Mouse (Mus musculus) bone marrow, adult 2 months (tissue): ENCODE results near the gene C1ql4.

Experiments
- CTCF ChIP-seq: fragments of 200-500 bp; IDR thresholded peaks from 2 replicates; pipeline ENCODE4 v1.5.1; 2011; ENCODE audit warnings: low read length, control low read depth; ENCODE audit not compliant: control insufficient read depth, insufficient read depth
- POLR2A ChIP-seq: fragments of 200-500 bp; IDR thresholded peaks from 2 replicates; pipeline ENCODE4 v1.6.1; 2011; ENCODE audit warnings: low read depth, mild to moderate bottlenecking, control low read depth, low read length, borderline replicate concordance; ENCODE audit not compliant: control insufficient read depth

DNA sequence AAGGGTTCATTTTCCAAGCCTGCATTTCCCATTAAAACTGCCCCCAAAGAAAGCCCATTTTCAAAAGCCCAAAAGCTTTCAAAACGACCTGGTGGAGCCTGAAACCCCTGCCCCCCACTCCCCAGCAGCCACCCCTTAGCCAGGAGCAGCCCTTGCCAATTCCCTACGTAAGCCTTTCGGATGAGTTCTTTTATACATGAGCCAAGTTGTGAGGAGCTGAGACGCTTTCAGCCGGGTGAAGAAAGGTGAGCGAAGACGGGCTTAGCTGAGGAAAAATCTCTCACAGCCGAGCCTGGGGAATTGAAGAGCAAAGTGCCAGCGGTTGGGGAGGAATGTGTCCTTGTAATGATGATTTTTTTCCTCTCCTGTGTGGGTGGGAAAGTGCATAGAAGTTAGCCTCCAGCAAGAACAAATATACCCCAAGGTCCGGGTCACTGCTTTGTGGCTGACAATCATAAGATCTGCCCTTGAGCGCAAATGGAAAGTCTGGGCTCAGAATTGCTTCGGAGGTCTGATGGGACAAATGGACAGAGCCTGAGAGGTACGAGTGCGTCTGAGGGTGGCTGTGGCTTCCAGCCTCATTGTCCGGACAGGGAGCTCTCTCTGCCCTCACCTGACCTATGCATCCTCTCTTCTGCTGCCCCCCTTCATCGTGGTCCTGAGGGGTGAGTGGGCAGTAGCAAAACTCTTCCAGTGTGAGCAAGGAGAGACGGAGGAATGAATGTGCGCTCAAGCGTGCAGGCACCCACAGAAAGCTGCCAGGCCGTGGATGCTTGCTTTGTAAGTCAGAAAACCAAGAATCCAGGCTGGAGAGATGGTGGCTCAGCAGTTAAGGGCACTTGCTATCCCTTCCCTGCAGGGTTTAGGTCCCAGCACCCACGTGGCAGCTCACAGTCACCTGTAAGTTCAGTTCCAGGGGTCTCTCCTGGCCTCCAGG, 46.4 kb downstream of the C1ql4 start:
- TF ChIP-seq CTCF (no peak), POLR2A (no peak)
